Mouse (Mus musculus) liver, embryonic 13.5 days (tissue): ENCODE measurements at regions not wholly inside any gene's neighbourhood (a gene's known extent, or its start where the extent isn't known, plus 50 kb on each side); places are given as distances from the start of the nearest gene placed in this dataset.

Experiments
- ATAC-seq: fragments of 200-750 bp; cut with Nextera tagmentation; 2 replicates; pipeline ENCODE4 v1.8.0; 2017; ENCODE audit warnings: low read depth, mild to moderate bottlenecking, moderate number of reproducible peaks, moderate library complexity
- DNase-seq: peaks from one replicate; pipeline ENCODE4 v3.0.0; 2022
- H3K27ac ChIP-seq: fragments of 300-500 bp; sonication (generic); 2 replicates; pipeline ENCODE4 v1.5.1; 2015; ENCODE audit warnings: moderate library complexity, mild to moderate bottlenecking, inconsistent platforms
- H3K27me3 ChIP-seq: fragments of 300-500 bp; sonication (generic); 2 replicates; pipeline ENCODE4 v1.6.1; 2015; ENCODE audit warnings: mild to moderate bottlenecking, inconsistent platforms
- H3K36me3 ChIP-seq: fragments of 300-500 bp; sonication (generic); 2 replicates; pipeline ENCODE4 v1.6.1; 2015; ENCODE audit warnings: mild to moderate bottlenecking, inconsistent platforms
- H3K4me1 ChIP-seq: fragments of 300-500 bp; sonication (generic); replicated peaks from 2 replicates; pipeline ENCODE4 v1.6.1; 2015; ENCODE audit warnings: inconsistent platforms
- H3K4me2 ChIP-seq: fragments of 300-500 bp; sonication (generic); 2 replicates; pipeline ENCODE4 v1.6.1; 2015; ENCODE audit warnings: inconsistent platforms, mild to moderate bottlenecking, moderate library complexity
- H3K4me3 ChIP-seq: fragments of 300-500 bp; sonication (generic); replicated peaks from 2 replicates; pipeline ENCODE4 v1.5.1; 2015; ENCODE audit warnings: mild to moderate bottlenecking, inconsistent platforms
- H3K9ac ChIP-seq: fragments of 300-500 bp; sonication (generic); 2 replicates; pipeline ENCODE4 v1.6.1; 2015; ENCODE audit warnings: mild to moderate bottlenecking, inconsistent platforms
- H3K9me3 ChIP-seq: fragments of 300-500 bp; sonication (generic); replicated peaks from 2 replicates; pipeline ENCODE4 v1.6.1; 2016; ENCODE audit warnings: inconsistent platforms
- WGBS: fragments of 180-500 bp; shearing (Covaris S2); methylation state at CpG from one replicate; pipeline ENCODE4 v1.1.7; 2015; ENCODE audit not compliant: insufficient replicate concordance; 5-methylcytosine and 5-hydroxymethylcytosine counted together

DNA sequence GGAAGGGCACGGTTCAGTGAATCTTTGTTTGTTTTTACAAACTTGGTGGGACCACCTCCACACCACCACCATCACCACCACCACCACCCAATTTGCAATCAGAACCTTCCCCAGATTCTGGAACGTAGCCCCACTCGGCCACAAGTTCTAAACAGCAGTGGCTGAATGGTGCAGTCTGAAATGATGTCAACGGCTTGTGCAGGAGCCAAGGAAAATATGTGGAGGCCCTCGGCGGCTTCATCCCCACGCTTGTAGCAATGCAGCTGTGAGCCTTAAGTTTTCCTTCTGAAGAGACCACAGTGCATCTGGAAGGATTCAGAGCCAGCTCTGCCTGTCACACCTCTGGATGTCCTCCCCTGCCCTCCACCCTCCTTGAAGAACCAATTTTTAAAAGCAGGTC, 493.4 kb downstream of the Ccdc171 start:
- no peak overlapping the region for H3K4me2 ChIP-seq
- H3K27me3 ChIP-seq, result no peaks in the 10 kb centered on the region
- H3K4me3 ChIP-seq, result no peak overlapping the region
- H3K36me3 ChIP-seq, result no peaks in the 10 kb centered on the region
- H3K4me1 ChIP-seq, result no peaks in the 10 kb centered on the region; the same call in 1 of the 2 replicates
- H3K9ac ChIP-seq, result no peak overlapping the region
- no peaks in the 10 kb centered on the region for H3K9me3 ChIP-seq
- ATAC-seq (no peak), DNase-seq (no peak)
- WGBS, result 80% methylated on average over 7 of the region's 7 CpGs
- H3K27ac ChIP-seq, result no peak overlapping the region

DNA sequence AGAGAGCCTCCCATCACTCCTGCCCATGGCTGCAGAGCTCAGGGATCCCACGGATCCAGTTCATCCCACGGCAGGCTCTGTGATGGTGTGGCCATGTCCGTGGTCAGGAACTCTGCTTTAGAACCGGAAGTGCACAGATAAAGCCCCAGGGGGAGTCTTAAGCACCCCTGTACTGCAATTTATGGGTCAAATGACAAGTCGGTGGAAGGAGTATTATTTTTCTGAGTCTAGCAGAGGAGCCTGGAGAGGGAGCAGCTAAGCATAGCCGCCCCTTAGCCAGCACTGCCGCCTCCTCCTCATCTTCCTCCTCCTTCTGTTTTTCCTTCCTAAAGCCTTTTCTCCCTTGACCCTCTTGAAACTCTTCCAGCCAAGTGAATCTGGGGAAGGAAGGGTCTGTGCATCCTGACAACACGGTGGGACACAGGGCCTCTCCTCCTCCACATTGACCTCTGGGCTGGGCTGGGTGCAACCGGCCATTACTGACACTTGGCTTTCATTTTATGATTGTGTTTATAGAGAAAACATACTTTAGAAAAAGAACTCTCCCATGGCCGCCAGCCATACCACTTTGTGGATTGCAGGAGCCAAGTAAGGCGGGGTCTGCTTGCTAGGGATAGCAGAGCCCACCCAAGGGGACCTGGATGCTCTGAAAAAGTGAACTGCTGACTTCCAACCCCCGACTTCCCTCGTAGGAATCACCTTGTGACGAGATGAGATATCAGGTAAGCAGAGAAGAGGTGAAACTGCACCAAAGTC, 494.3 kb downstream of the Ccdc171 start:
- H3K4me3 ChIP-seq, result no peak overlapping the region
- 60% methylated on average over 14 of the region's 14 CpGs for WGBS
- ATAC-seq (no peak), DNase-seq (no peak)
- no peak overlapping the region for H3K9ac ChIP-seq
- H3K27ac ChIP-seq, result no peak overlapping the region
- H3K4me1 ChIP-seq, result no peaks in the 10 kb centered on the region; the same call in 1 of the 2 replicates
- no peaks in the 10 kb centered on the region for H3K9me3 ChIP-seq
- no peaks in the 10 kb centered on the region for H3K27me3 ChIP-seq
- H3K36me3 ChIP-seq, result no peaks in the 10 kb centered on the region
- H3K4me2 ChIP-seq, result no peak overlapping the region

GRCm38 (mm10) chr4:84020692-84021091, 495.3 kb downstream of the Ccdc171 start:
- ATAC-seq (no peak), DNase-seq (no peak)
- no peaks in the 10 kb centered on the region for H3K36me3 ChIP-seq
- no peak overlapping the region for H3K4me3 ChIP-seq
- H3K27me3 ChIP-seq, result no peaks in the 10 kb centered on the region
- H3K9me3 ChIP-seq, result no peaks in the 10 kb centered on the region
- no peak overlapping the region for H3K4me2 ChIP-seq
- WGBS, result 66% methylated on average over 1 of the region's 1 CpGs
- no peak overlapping the region for H3K27ac ChIP-seq
- no peak overlapping the region for H3K9ac ChIP-seq
- no peaks in the 10 kb centered on the region; the same call in 1 of the 2 replicates for H3K4me1 ChIP-seq

GRCm38 (mm10) chr4:84022323-84022722, 497.0 kb downstream of the Ccdc171 start:
- Histone ChIP-seq H3K9me3 (no peaks in the 10 kb centered on the region), H3K27ac (no peak overlapping the region), H3K4me1 (no peaks in the 10 kb centered on the region; the same call in 1 of the 2 replicates), H3K36me3 (no peaks in the 10 kb centered on the region), H3K4me3 (no peak overlapping the region), H3K4me2 (no peak overlapping the region), H3K27me3 (no peaks in the 10 kb centered on the region), H3K9ac (no peak overlapping the region)
- no peak for ATAC-seq
- no peak for DNase-seq
- WGBS, result 32% methylated on average over 7 of the region's 7 CpGs

DNA sequence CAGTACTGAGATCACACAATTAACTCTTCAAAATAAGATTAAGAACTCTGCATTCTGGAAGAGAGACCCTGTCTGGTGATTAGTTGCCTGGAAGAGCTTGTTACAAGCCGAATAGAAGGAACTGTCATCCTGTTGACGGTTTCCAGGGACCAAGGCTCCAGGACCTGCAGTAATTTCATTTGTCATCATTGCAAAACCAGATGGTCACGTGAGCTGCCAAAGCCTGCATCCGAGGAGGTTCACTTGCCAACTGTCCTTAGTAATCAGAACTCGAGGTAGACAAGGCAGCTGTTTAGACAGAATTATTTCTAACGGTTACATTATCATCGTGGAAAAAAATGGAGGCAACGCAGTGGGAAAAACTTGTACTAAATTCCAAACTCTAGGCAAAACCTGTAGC, 500.8 kb downstream of the Ccdc171 start:
- Histone ChIP-seq H3K36me3 (no peaks in the 10 kb centered on the region), H3K4me3 (no peak overlapping the region), H3K4me1 (no peaks in the 10 kb centered on the region), H3K27me3 (no peaks in the 10 kb centered on the region), H3K27ac (no peak overlapping the region), H3K4me2 (no peak overlapping the region), H3K9me3 (no peaks in the 10 kb centered on the region), H3K9ac (no peak overlapping the region)
- DNase-seq (no peak), ATAC-seq (no peak)
- WGBS, result 51% methylated on average over 8 of the region's 8 CpGs

DNA sequence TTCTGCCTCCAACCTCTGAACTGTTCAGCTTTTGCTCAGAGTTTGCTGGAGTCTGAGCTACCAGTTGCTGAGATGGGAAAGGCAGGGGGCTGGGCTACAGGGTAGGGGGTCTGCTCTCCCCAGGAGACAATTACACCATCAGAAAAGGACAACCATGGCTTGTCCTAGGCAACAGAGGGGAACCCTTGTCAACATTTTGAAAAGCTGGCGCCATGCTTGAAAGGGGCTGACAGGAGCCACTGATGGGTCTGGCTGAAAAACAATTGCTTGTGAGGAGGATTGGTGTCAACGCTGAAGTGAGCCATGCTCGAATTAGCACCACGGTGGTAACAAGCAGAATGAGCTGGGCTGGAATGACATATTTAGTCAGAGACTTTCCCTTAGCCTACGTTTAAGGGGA, 502.8 kb downstream of the Ccdc171 start:
- Histone ChIP-seq H3K9ac (no peak overlapping the region), H3K27me3 (no peaks in the 10 kb centered on the region), H3K4me3 (no peak overlapping the region), H3K36me3 (no peaks in the 10 kb centered on the region), H3K4me2 (no peak overlapping the region), H3K9me3 (no peaks in the 10 kb centered on the region), H3K4me1 (no peaks in the 10 kb centered on the region), H3K27ac (no peak overlapping the region)
- WGBS, result 36% methylated on average over 5 of the region's 5 CpGs
- DNase-seq (no peak), ATAC-seq (no peak)

DNA sequence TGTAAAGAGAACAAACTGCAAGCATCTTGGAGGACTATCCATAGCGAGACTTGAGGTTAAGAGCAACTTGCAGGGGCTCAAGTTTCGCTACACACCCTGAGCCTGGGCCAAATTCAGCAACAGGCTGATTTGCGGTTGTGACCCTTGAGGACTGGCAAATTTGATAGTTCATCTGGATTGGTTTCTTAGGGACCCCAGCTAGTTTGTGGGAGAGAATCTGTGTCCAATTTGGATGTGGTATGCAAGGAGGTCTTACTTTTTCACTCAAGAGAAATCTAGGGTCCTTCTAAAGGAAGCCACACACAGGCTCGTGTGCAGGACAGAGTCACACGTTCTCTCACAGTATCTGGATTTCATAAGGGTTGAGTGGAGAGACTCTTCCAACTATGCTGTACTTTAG, 505.6 kb downstream of the Ccdc171 start:
- Histone ChIP-seq H3K4me2 (no peak overlapping the region), H3K27me3 (no peaks in the 10 kb centered on the region), H3K4me3 (no peak overlapping the region), H3K9ac (no peak overlapping the region), H3K9me3 (no peaks in the 10 kb centered on the region), H3K27ac (no peak overlapping the region), H3K36me3 (no peaks in the 10 kb centered on the region), H3K4me1 (no peaks in the 10 kb centered on the region)
- WGBS, result 63% methylated on average over 5 of the region's 5 CpGs
- DNase-seq, result no peak
- ATAC-seq, result no peak

DNA sequence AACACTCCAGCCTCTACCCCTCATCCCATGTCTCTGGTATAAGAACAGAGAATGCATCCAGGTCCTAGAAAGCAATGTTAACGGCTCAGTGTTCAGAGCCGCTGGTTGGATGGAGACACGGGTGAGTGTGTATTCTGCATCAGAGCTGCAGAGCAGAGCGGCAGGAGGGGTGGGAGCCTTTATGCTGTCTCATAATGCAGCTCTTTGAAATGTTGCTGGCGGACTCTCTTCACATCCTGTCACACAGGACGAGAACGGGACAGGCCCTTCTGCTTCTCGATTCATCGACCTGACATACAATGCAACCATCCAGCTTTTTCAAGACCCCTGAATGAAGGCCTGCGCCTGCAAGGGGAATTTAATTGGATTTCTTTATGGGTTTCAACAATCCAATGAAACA, 507.2 kb downstream of the Ccdc171 start:
- Histone ChIP-seq H3K4me2 (no peak overlapping the region), H3K27ac (no peak overlapping the region), H3K36me3 (no peaks in the 10 kb centered on the region), H3K4me3 (no peak overlapping the region), H3K9ac (no peak overlapping the region), H3K4me1 (no peaks in the 10 kb centered on the region), H3K27me3 (no peaks in the 10 kb centered on the region), H3K9me3 (no peaks in the 10 kb centered on the region)
- ATAC-seq, result no peak
- no peak for DNase-seq
- WGBS, result 76% methylated on average over 10 of the region's 10 CpGs

- WGBS, result 65% methylated on average over 1 of the region's 1 CpGs
- no peaks in the 10 kb centered on the region for H3K9me3 ChIP-seq
Observed at GRCm38 (mm10) chr4:84035347-84035746, 510.0 kb downstream of the Ccdc171 start.

GRCm38 (mm10) chr4:84037535-84037934, 512.2 kb downstream of the Ccdc171 start:
- Histone ChIP-seq H3K27me3 (no peaks in the 10 kb centered on the region), H3K27ac (no peak overlapping the region), H3K9ac (no peak overlapping the region), H3K36me3 (no peaks in the 10 kb centered on the region), H3K4me3 (no peak overlapping the region), H3K9me3 (no peaks in the 10 kb centered on the region), H3K4me2 (no peak overlapping the region), H3K4me1 (no peaks in the 10 kb centered on the region)
- ATAC-seq, result no peak
- DNase-seq, result no peak
- 51% methylated on average over 3 of the region's 3 CpGs for WGBS

More at GRCm38 (mm10) chr4:84035347-84035746, 510.0 kb downstream of the Ccdc171 start:
- Histone ChIP-seq H3K4me1 (no peaks in the 10 kb centered on the region), H3K4me3 (no peak overlapping the region), H3K9ac (no peak overlapping the region), H3K36me3 (no peaks in the 10 kb centered on the region), H3K4me2 (no peak overlapping the region), H3K27me3 (no peaks in the 10 kb centered on the region), H3K27ac (no peak overlapping the region)
- ATAC-seq (no peak), DNase-seq (no peak)

GRCm38 (mm10) chr4:84050243-84050642, 524.9 kb downstream of the Ccdc171 start:
- Histone ChIP-seq H3K36me3 (no peaks in the 10 kb centered on the region), H3K9me3 (no peaks in the 10 kb centered on the region), H3K27ac (no peak overlapping the region), H3K4me3 (no peak overlapping the region), H3K27me3 (no peaks in the 10 kb centered on the region), H3K9ac (no peak overlapping the region), H3K4me1 (no peaks in the 10 kb centered on the region), H3K4me2 (no peak overlapping the region)
- ATAC-seq (no peak), DNase-seq (no peak)
- WGBS, result 71% methylated on average over 6 of the region's 6 CpGs

DNA sequence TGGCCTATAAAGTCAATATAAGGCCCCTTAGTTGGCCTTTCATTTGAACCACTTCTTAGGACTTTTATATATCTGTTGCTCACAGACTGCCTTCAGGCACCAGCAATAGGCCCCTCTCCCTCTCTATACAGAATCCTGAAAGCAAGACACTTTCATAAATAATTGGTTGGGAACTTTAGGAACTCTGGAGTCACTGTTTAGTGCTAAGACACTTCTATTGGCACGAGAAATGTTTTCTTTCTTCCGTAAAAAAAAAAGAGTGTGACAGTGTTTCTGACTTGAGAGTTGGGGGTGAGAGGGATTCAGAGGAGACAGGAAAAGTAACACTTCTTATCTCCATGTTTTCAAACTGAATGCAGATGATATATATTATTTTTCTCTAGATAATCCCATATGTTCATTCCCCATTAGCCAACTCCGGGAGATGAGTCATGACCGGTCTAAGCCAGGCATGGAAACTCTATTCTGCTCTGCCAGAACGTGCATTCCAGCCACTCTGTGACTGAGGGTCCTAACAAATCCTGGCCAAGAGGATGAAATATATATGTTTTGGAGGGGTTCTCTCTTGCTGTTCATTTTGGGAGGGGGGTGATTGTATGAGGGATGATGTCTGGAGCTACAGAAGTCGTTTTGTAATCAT, 531.6 kb downstream of the Ccdc171 start:
- no peak for ATAC-seq
- H3K36me3 ChIP-seq, result no peaks in the 10 kb centered on the region
- H3K4me2 ChIP-seq, result no peak overlapping the region
- H3K4me3 ChIP-seq, result no peak overlapping the region
- H3K9me3 ChIP-seq, result no peaks in the 10 kb centered on the region
- no peak overlapping the region for H3K27ac ChIP-seq
- DNase-seq, result no peak
- no peaks in the 10 kb centered on the region for H3K4me1 ChIP-seq
- 59% methylated on average over 6 of the region's 6 CpGs for WGBS
- H3K9ac ChIP-seq, result no peak overlapping the region
- no peaks in the 10 kb centered on the region for H3K27me3 ChIP-seq
